Comparison of ENCODE assay signal across 18 mouse cellular contexts in genomic region chr9:105306042-105306441, GRCm38 (mm10).
"Had no signal": no experiment of that assay in that cellular context is flagged by ENCODE, and none has a peak within 500 bp of the region (broad histone marks: within the 10 kb centered on the region; RNA-seq: fewer than 3 reads in every experiment).

No protein-coding gene starts in this region.

- H3K9me3 ChIP-seq: lung, embryonic 15.5 days; megakaryocyte, embryonic 14.5 days; midbrain, embryonic 13.5 days; midbrain, embryonic 15.5 days; neural tube, embryonic 12.5 days; stomach, embryonic 15.5 days had no signal

- DNase-seq: liver, postnatal 0 days; lung, adult 2 months; lung, postnatal 14 days; lung, postnatal 36 days; right cerebral cortex, postnatal 25 days; thymus, adult 2 months; thymus, postnatal 25 days; thymus, postnatal 4 days had no signal

- H3K27me3 ChIP-seq: lung, embryonic 15.5 days; megakaryocyte, embryonic 14.5 days; midbrain, embryonic 15.5 days; neural tube, embryonic 12.5 days; stomach, embryonic 15.5 days had no signal

- H3K9ac ChIP-seq: liver, postnatal 0 days; lung, embryonic 15.5 days; midbrain, embryonic 13.5 days; midbrain, embryonic 15.5 days; neural tube, embryonic 12.5 days; stomach, embryonic 15.5 days had no signal

- H3K4me3 ChIP-seq: lung, embryonic 15.5 days; megakaryocyte, embryonic 14.5 days; midbrain, embryonic 13.5 days; midbrain, embryonic 15.5 days; neural tube, embryonic 12.5 days; stomach, embryonic 15.5 days had no signal

- H3K27ac ChIP-seq: lung, embryonic 15.5 days; macrophage; midbrain, embryonic 13.5 days; midbrain, embryonic 15.5 days; neural tube, embryonic 12.5 days; stomach, embryonic 15.5 days; stomach, postnatal 0 days had no signal

- ATAC-seq: liver, postnatal 0 days; lung, postnatal 0 days; midbrain, embryonic 13.5 days; midbrain, embryonic 15.5 days had no signal

- H3K4me2 ChIP-seq: lung, embryonic 15.5 days; midbrain, embryonic 11.5 days; midbrain, embryonic 13.5 days; midbrain, embryonic 15.5 days; neural tube, embryonic 12.5 days; stomach, embryonic 15.5 days had no signal

- H3K36me3 ChIP-seq: lung, embryonic 15.5 days; midbrain, embryonic 13.5 days; midbrain, embryonic 15.5 days; neural tube, embryonic 12.5 days; stomach, embryonic 15.5 days had no signal

- H3K4me1 ChIP-seq: lung, embryonic 15.5 days; megakaryocyte, embryonic 14.5 days; stomach, embryonic 15.5 days had no signal
